8 mouse cellular contexts compared by ENCODE assay signal in genomic region chr10:78575690-78576089, GRCm38 (mm10). TPM values are rescaled to one million over a fixed set of nuclear protein-coding genes. Genes with fewer than 3 reads are reported as not detected.
DNase-seq lines count a peak whose midpoint lies in the region; ATAC-seq and TF ChIP-seq lines count a peak whose summit lies in the region.

No protein-coding gene starts in this region.

- H3K4me1 ChIP-seq in cerebellum, adult 2 months (ENCODE audit: control insufficient read depth, insufficient read depth, low read length) = peaks cover 23% of the 10 kb centered on the region
- peaks cover 15% of the 10 kb centered on the region for H3K4me1 ChIP-seq in heart, embryonic 15.5 days (replicated peaks)
- H3K4me1 ChIP-seq in lung, embryonic 15.5 days = peaks cover 14% of the 10 kb centered on the region
- H3K4me1 ChIP-seq in stomach, embryonic 14.5 days (ENCODE audit: control insufficient read depth, insufficient read depth, low read length) = peaks cover 4% of the 10 kb centered on the region

- TF ChIP-seq CTCF in cerebellum, adult 2 months (IDR thresholded peaks at IDR 0.05; ENCODE audit: borderline replicate concordance, insufficient read depth, low read depth, low read length) = no peak

- H3K9ac ChIP-seq in heart, embryonic 15.5 days = peak overlapping the region; percentile 67
- peak overlapping the region; percentile 61 for H3K9ac ChIP-seq in lung, embryonic 15.5 days
- H3K9ac ChIP-seq in stomach, embryonic 14.5 days (replicated peaks; ENCODE audit: low read depth, low read length) = no peak overlapping the region

- TF ChIP-seq POLR2A in cerebellum, adult 2 months (IDR thresholded peaks at IDR 0.05; ENCODE audit: borderline replicate concordance, insufficient read depth, low read length) = 0 out of 2 replicates have a peak, but pooled peaks have one; percentile 19

- no peaks in the 10 kb centered on the region for H3K27me3 ChIP-seq in cerebellum, adult 2 months (ENCODE audit: control insufficient read depth, insufficient read depth, low read length)
- H3K27me3 ChIP-seq in heart, embryonic 15.5 days = no peaks in the 10 kb centered on the region
- no peaks in the 10 kb centered on the region for H3K27me3 ChIP-seq in lung, embryonic 15.5 days
- no peaks in the 10 kb centered on the region for H3K27me3 ChIP-seq in stomach, embryonic 14.5 days (ENCODE audit: control insufficient read depth, insufficient read depth, low read length)

- DNase-seq in right cerebral cortex, adult 18-20 months = peak; percentile 33
- no peak for DNase-seq in right cerebral cortex, postnatal 25 days
- peak; percentile 95 to 98 for DNase-seq in cerebellum, adult 2 months
- peak; percentile 76 to 78 for DNase-seq in kidney, postnatal 36 days
- DNase-seq in B cell, adult 2 months = no peak

- H3K36me3 ChIP-seq in heart, embryonic 15.5 days = peaks cover 35% of the 10 kb centered on the region
- H3K36me3 ChIP-seq in lung, embryonic 15.5 days = peaks cover 14% of the 10 kb centered on the region
- H3K36me3 ChIP-seq in stomach, embryonic 14.5 days (ENCODE audit: control insufficient read depth, insufficient read depth, low read length) = peaks cover 8% of the 10 kb centered on the region

- 1% methylated on average over 2 of the region's 2 CpGs for WGBS in cerebellum, adult 2 months
- 39% methylated on average over 2 of the region's 2 CpGs for WGBS in heart, embryonic 15.5 days
- WGBS in lung, embryonic 15.5 days = 54% methylated on average over 2 of the region's 2 CpGs
- WGBS in stomach, embryonic 14.5 days = 68% methylated on average over 2 of the region's 2 CpGs

- H3K9me3 ChIP-seq in heart, embryonic 15.5 days (replicated peaks) = no peaks in the 10 kb centered on the region
- no peaks in the 10 kb centered on the region for H3K9me3 ChIP-seq in lung, embryonic 15.5 days
- H3K9me3 ChIP-seq in stomach, embryonic 14.5 days (ENCODE audit: control insufficient read depth, low read depth, low read length) = no peaks in the 10 kb centered on the region

- H3K27ac ChIP-seq in cerebellum, adult 2 months (ENCODE audit: insufficient read depth, low read length) = peak overlapping the region; percentile 95; the same call in 1 of the 2 replicates
- peak overlapping the region; percentile 94 for H3K27ac ChIP-seq in heart, embryonic 15.5 days
- peak overlapping the region; percentile 95; the same call in 1 of the 2 replicates for H3K27ac ChIP-seq in lung, embryonic 15.5 days
- H3K27ac ChIP-seq in stomach, embryonic 14.5 days (ENCODE audit: low read length) = peak overlapping the region; percentile 87; the same call in 1 of the 2 replicates

- peak overlapping the region; percentile 63 for H3K4me2 ChIP-seq in heart, embryonic 15.5 days
- peak overlapping the region; percentile 75 for H3K4me2 ChIP-seq in lung, embryonic 15.5 days
- peak overlapping the region; percentile 66 for H3K4me2 ChIP-seq in stomach, embryonic 14.5 days (replicated peaks; ENCODE audit: low read depth, low read length)

- peak overlapping the region; percentile 78 for H3K4me3 ChIP-seq in cerebellum, adult 2 months (replicated peaks; ENCODE audit: insufficient read depth, low read depth, low read length)
- H3K4me3 ChIP-seq in heart, embryonic 15.5 days = peak overlapping the region; percentile 65
- peak overlapping the region; percentile 72 for H3K4me3 ChIP-seq in lung, embryonic 15.5 days
- peak overlapping the region; percentile 61; the same call in 1 of the 2 replicates for H3K4me3 ChIP-seq in stomach, embryonic 14.5 days (ENCODE audit: low read depth, low read length)

- ATAC-seq in heart, embryonic 15.5 days (replicated peaks; ENCODE audit: insufficient number of reproducible peaks, insufficient read depth, low FRiP score, low read depth) = peak; percentile 33; the same call in 1 of the 2 replicates
- no peak for ATAC-seq in lung, embryonic 15.5 days (ENCODE audit: borderline replicate concordance, extremely low read depth, low FRiP score, low TSS enrichment)
- ATAC-seq in stomach, embryonic 14.5 days (ENCODE audit: insufficient number of reproducible peaks, insufficient read depth, low FRiP score, low read depth) = no peak

RNA-seq across cellular contexts. Expression of gene Ilvbl, which starts 1.5 kb away (rescaled TPM):
- 86.6 and 95.0 TPM in 2 replicates for polyA plus RNA-seq in cerebellum, adult 2 months (2012; rRNA removed)
- polyA plus RNA-seq in heart, embryonic 15.5 days (2015; fragmentation: Nextera tagmentation; extraction: Ambion mirVana) = 65.4 and 71.5 TPM in 2 replicates
- 49.0 and 52.2 TPM in 2 replicates for polyA plus RNA-seq in lung, embryonic 15.5 days (2015; fragmentation: Nextera tagmentation; extraction: Ambion mirVana)
- 36.0 and 44.4 TPM in 2 replicates for polyA plus RNA-seq in stomach, embryonic 14.5 days (2014; fragmentation: Nextera tagmentation; extraction: Ambion mirVana)

RNA-seq across cellular contexts. Expression of gene Syde1, which starts 16.1 kb away (rescaled TPM):
- polyA plus RNA-seq in cerebellum, adult 2 months (2012; rRNA removed) = 17.6 and 19.8 TPM in 2 replicates
- polyA plus RNA-seq in heart, embryonic 15.5 days (2015; fragmentation: Nextera tagmentation; extraction: Ambion mirVana) = 13.0 and 14.8 TPM in 2 replicates
- 19.1 and 21.8 TPM in 2 replicates for polyA plus RNA-seq in lung, embryonic 15.5 days (2015; fragmentation: Nextera tagmentation; extraction: Ambion mirVana)
- polyA plus RNA-seq in stomach, embryonic 14.5 days (2014; fragmentation: Nextera tagmentation; extraction: Ambion mirVana) = 19.1 and 20.4 TPM in 2 replicates

RNA-seq across cellular contexts. Expression of gene Olfr1357, which starts 42.2 kb away (rescaled TPM):
- not detected in 2 replicates for polyA plus RNA-seq in cerebellum, adult 2 months (2012; rRNA removed)
- not detected in 2 replicates for polyA plus RNA-seq in heart, embryonic 15.5 days (2015; fragmentation: Nextera tagmentation; extraction: Ambion mirVana)
- polyA plus RNA-seq in lung, embryonic 15.5 days (2015; fragmentation: Nextera tagmentation; extraction: Ambion mirVana) = not detected in 2 replicates
- not detected in 2 replicates for polyA plus RNA-seq in stomach, embryonic 14.5 days (2014; fragmentation: Nextera tagmentation; extraction: Ambion mirVana)

RNA-seq across cellular contexts. Expression of gene Olfr1358, which starts 58.5 kb away (rescaled TPM):
- not detected in 2 replicates for polyA plus RNA-seq in cerebellum, adult 2 months (2012; rRNA removed)
- polyA plus RNA-seq in heart, embryonic 15.5 days (2015; fragmentation: Nextera tagmentation; extraction: Ambion mirVana) = not detected in 2 replicates
- polyA plus RNA-seq in lung, embryonic 15.5 days (2015; fragmentation: Nextera tagmentation; extraction: Ambion mirVana) = not detected in 2 replicates
- polyA plus RNA-seq in stomach, embryonic 14.5 days (2014; fragmentation: Nextera tagmentation; extraction: Ambion mirVana) = not detected in 2 replicates

Comparison
In these comparisons a context has a peak if more than half of its experiments do, and no peak if none do; other contexts are left out.
1. DNase-seq: peak in right cerebral cortex, adult 18-20 months (single experiment), cerebellum, adult 2 months (2 of 2) and kidney, postnatal 36 days (2 of 2); none in right cerebral cortex, postnatal 25 days (single experiment) and B cell, adult 2 months (0 of 2).
2. Peak in every context shown above with its lines, with median percentiles within 50 percentile points of each other: H3K27ac ChIP-seq, H3K4me3 ChIP-seq and H3K4me2 ChIP-seq.